Mouse (Mus musculus) embryo, embryonic 9.5 days (tissue): ENCODE data around the gene Atp6v1e1.
"Not testable (repeated sequence)": the region's sequence is repeated elsewhere in the genome, so short reads cannot be mapped to it uniquely, and the experiment has no call there.

ENCODE experiments used
- DNase-seq: peaks from one replicate; pipeline ENCODE4 v3.0.0-alpha.2; 2017; ENCODE audit errors: extremely low spot score

Gene Atp6v1e1

GRCm38 (mm10) chr6:120820144-120820543 lies 2.4 kb downstream of the Atp6v1e1 start:
- no peak for DNase-seq

- DNase-seq: no peak
These were observed 3.3 kb downstream of the Atp6v1e1 start for GRCm38 (mm10) chr6:120819294-120819693.

- DNase-seq: not testable (repeated sequence)
These were observed 10.6 kb downstream of the Atp6v1e1 start for GRCm38 (mm10) chr6:120811999-120812398.

- no peak for DNase-seq
These were observed 14.9 kb downstream of the Atp6v1e1 start for GRCm38 (mm10) chr6:120807738-120808081.

DNA sequence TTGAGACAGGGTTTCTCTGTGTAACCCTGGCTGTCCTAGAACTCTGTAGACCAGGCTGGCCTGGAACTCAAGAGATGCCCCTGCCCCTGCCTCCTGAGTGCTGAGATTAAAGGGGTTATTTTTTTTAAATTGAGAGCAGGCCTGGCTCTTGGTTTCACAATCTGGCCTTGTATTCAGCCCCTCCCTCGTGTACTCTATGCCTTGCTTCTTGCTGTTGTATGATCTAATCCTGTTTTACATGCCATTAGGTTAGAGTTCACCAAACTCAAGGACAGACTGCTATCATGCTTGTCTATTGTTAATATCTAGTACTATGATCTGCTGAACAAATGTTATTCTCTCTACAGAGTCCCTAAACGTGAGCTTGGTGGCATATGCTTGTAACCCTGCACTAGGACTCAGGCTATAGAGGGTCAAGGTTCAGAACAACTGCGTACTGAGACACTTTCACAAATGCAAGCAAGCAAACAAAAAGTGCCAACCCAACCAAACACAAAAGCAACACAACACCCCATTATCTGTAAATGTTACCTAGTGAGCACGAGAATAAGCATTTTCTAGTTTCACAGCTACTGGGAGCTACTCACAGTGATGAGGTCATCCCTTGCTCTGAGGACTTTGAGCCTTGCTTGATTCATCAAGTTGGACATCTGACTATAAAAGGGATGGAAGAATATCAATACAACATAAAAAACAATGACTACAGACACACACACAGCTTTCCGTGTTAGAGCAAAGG lies 15.4 kb downstream of the Atp6v1e1 start:
- no peak for DNase-seq

DNA sequence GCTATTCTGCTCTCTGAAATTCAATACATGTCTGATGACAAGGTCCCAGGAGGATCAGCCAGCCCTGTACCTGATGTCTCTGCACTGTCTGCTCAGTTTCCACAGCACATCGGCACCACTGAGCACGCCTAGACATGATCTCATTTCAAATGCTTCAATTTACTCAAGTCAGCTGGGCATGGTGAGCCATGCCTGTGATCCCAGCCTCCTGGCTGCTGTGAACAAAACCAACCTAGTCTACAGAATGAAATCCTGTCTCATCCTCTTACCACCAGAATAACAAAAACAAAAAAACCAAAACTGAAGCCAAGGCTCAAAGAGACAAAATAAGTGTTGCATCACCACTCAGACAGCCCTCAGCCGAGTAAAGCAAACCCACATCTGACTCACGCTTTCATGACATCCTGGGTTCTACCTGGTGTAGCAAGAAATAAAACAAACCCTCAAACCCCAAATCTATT lies 23.0 kb downstream of the Atp6v1e1 start:
- DNase-seq: no peak

DNA sequence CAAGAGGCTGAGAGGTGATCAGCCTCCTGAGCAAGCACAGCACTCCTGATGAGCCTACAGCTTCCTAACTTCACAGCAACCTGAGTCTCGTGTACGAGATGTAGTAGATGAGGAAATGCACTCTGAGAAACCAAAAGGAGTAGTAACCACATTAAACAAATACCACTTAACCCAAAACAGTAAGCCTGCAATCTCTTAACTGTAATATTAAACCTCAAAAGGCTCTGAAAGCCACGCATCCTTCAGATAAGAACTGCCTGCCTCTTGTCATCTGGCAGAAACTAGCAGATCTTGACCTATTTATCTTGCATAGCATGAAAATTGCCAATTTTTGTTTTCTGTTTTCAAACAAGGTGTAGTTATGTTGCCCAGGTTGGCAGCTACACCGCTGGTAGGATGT lies 23.7 kb downstream of the Atp6v1e1 start:
- no peak for DNase-seq

DNA sequence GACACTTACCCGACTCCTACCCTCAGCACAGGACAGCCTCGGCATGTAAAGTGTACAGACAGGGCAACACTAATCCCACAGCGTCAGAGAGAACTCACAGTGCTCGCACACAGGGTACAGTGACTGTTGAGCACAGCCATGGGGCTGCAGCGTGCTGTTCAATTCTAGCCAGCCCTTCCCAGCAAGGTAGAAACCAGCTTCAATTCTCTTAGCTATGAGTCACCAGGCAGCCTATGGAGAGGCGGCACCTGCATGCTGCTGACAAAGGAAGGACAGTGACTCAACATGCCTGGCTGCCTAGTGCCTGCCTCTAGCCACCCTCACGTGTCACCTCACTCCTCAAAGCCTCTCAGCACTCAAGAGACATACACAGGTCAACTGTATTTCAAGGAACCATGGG lies 24.6 kb downstream of the Atp6v1e1 start:
- no peak for DNase-seq

DNA sequence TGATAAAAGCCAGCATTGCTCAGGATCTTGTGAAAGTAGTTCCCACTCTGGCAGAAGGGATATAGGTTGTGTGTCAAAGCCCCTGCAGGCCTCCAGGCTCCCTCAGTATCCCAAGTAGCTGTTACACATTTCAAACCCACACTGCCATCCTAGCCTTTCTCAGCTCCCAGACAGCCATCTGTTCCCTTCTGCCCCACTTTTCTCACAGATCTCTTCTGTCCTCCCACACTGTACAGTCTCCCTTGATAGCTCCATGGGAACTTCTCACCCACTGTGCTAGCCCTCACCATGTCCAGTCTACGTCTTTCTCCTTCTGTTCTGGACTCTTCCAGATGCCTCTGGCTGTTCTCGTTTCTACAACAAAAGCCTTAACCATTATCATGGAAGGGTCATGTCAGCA lies 26.5 kb downstream of the Atp6v1e1 start:
- no peak for DNase-seq

DNA sequence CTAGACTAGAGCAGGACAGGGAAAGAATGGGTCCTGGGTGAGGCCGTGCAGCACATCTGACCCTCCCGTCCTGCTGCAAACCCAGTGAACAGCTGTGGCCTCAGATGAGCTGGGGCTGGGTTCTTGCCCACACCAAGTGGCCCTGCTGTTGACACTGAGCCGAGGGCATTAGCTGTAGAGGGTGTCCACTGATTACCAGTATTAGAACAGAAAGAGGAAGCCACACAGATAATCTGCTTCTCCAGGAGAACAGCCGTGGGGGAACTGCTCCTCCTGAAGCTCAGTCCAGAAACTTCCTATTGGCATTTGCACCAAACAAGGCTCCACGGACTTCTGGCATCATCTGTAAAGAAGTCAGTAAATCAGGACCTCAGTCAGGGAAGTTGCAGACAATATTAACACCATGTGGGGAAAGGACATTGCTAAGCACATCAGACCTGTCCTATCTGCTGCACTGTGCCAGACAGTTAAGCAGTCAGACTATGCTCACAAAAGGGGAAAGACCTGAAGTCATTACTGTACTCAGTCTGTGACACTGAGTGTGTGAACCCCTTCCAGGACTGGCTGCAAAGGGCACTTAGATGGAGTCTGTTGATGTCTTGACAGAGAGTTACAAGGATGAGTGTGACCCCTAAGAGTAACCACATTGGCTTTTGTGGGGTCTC lies 27.0 kb downstream of the Atp6v1e1 start:
- no peak for DNase-seq

- DNase-seq: no peak
These were observed 29.6 kb downstream of the Atp6v1e1 start for GRCm38 (mm10) chr6:120792947-120793346.

- no peak for DNase-seq
These were observed 31.9 kb downstream of the Atp6v1e1 start for GRCm38 (mm10) chr6:120790717-120791116.

DNA sequence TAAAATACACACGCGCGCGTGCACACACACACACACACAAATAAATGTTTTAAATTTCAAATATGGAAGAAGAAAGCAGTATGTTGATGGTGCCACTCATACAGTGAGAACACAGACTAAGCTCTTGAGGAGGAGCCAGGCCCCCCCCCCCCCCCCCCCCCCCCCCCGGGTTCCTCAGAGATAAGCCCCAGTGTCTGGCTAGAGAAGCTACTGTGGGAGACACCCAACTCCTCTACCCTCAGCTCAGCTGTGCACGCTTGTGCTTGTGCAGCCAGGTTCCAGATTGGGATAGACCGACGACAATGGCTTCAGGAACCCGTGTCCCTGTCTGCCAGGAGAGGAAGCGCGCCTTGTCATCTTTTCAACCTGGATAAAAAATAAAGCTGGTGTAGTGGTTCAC lies 32.4 kb downstream of the Atp6v1e1 start:
- DNase-seq: no peak

- no peak for DNase-seq
These were observed 33.7 kb downstream of the Atp6v1e1 start for GRCm38 (mm10) chr6:120788904-120789303.

DNA sequence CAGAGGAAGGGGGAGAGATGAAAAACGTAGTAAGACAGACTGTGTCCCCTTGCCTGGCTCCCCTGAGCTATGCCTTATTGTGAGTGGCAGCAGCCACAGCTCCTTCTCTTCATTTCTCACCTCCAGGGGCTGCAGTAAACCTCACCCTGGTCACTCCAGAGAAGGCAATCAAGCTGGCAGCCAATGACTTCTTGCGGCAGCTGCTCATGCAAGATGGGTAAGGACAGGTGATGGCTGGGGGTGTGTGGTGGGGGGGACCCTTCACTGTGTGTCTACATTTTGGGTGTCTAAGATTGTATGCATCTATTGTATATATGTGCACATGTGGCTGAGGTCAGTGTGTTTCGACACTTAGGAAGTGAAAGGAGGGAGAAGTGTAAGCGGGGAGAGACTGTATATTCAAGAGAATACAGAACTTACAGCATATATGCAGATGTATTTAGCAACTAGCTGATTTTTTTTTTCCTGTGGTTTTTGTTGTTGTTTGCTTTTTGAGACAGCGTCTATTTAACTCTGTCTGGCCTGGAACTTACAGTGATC lies 34.5 kb downstream of the Atp6v1e1 start:
- DNase-seq: no peak

DNA sequence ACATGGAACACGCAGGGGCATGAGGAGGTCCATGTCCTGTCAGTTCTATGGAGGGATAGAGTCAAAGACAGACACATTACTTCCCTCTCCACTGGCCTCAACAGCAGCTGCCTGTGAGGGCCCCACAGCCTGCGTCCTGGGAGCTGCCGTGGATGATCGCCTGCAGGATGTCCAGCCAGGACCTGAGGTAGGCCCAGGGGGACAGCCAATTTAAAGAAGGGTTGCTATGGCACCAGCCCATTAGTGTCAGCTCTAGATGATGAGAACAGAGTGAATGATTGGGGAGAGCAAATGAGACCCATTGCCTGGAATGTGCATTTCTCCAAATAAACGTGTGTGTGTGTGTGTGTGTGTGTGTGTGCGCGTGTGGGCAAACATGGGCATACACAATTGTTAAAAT lies 38.2 kb downstream of the Atp6v1e1 start:
- DNase-seq: no peak

DNA sequence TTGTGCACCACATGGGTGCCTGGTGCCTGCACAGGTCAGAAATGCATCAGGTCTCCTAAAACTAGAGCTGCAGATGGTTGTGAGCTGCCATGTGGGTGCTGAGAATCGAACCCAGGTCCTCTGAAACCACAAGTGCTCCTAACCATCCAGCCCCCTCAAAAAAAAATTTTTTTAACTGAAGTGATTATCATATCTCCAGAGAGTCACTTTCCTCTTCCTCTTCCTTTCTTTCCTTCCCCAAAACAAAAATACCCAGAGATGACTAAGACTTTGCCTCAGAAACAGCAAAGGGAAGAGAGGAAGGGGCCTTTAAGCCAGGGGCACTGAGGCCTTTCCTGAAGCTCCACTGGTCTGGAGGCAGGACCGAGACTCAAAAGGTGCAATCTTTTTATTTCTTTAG lies 39.6 kb downstream of the Atp6v1e1 start:
- DNase-seq: no peak

DNA sequence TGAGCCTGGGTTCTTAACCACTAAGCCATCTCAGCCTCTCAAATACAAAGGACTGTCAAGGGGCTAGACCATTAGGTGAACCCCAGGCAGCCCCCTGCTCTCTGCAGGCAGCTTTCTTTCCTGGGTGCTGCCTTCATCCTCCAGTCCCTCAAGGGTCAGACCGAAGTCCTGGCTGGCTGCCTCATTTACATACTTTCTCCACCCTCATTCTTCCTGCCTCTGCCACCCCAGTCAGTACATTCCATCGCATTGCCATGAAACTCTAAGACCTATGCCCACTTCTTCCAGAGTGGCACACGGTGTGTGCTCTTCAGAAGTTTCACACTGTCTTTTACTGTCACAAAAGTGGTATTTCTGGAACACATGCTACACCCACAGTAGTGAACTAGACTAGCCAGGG lies 44.4 kb downstream of the Atp6v1e1 start:
- DNase-seq: no peak

DNA sequence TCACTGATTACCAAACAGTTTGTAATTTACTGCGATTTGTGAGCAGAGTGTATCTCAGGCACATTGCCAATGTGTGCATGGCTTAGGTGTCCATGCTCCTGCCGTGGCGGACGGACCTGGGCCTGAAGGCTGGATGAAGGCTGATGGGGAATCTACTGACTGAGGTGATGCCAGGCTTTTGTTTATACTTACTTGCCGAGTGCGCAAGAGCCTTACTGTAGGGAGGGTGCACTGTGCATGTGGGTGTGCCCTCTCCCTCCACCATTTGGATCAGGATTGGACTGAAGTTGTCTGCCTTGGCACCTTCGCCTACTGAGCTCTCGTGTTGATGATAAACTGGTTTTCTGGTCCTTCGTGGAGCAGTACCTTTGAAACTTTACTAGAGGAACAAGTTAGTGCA lies 45.1 kb downstream of the Atp6v1e1 start:
- no peak for DNase-seq

GRCm38 (mm10) chr6:120776286-120776685 lies 46.3 kb downstream of the Atp6v1e1 start:
- no peak for DNase-seq

DNA sequence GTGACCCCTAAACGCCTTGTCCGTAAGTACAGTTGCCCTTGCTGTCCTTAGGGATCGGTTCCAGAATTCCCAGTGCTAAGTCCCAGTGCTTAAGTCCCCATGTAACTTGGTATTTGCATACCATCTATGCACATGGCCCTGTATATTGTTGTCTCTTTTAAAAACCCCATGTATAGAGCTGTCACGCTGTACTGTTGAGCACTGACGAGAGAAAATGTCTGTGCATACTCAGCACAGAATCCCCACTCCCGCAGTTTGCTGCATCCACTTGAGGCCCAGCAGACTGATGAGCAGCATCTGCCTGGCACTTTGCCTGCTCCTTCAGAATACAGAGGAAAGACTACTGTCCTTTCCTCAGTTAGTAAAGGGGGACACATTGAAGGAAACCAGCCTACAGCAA lies 48.8 kb downstream of the Atp6v1e1 start:
- no peak for DNase-seq

GRCm38 (mm10) chr6:120773149-120773628 lies 49.4 kb downstream of the Atp6v1e1 start, which contains the start of gene Slc25a18:
TSS of gene Slc25a18 (plus strand) at chr6:120773578.
- no peak for DNase-seq

GRCm38 (mm10) chr6:120772025-120772424 lies 50.6 kb downstream of the Atp6v1e1 start:
- no peak for DNase-seq
